Comparison of ENCODE assay signal across 8 mouse cellular contexts in the genomic region with DNA sequence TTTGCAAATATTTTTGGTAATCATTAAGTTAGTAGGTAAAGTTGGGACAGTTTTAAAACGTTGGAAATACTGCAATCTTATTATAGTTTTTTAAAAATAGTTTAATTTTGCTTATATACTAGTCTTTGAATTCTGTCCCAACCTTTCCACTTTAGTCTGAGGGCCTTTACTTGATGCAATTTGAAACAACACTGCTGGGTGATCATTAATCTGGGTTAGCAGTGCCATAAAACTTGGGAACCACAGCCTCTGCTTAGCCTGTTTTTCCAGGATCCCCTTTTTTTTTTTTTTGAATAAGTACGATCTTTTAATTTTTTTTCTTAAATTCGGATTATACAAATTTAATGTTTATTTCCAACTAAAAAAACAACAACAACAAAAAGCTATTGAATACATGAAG. TPM values are rescaled to one million over a fixed set of nuclear protein-coding genes. Genes with fewer than 3 reads are reported as not detected.
DNase-seq lines count a peak whose midpoint lies in the region; ATAC-seq lines count a peak whose summit lies in the region.

No protein-coding gene starts in this region.

- no peak for DNase-seq in thymus, postnatal 4 days
- no peak for DNase-seq in spleen, adult 12 weeks (ENCODE audit: low spot score)
- DNase-seq in B cell, adult 2 months, result no peak

- H3K9ac ChIP-seq in forebrain, embryonic 16.5 days (replicated peaks; ENCODE audit: low read depth, low read length), result peak overlapping the region; percentile 97
- peak overlapping the region; percentile 90 for H3K9ac ChIP-seq in limb, embryonic 12.5 days (replicated peaks)
- peak overlapping the region; percentile 84; the same call in 1 of the 2 replicates for H3K9ac ChIP-seq in stomach, embryonic 15.5 days

- 19% methylated on average over 3 of the region's 3 CpGs for WGBS in forebrain, embryonic 16.5 days
- WGBS in limb, embryonic 12.5 days, result 14% methylated on average over 3 of the region's 3 CpGs
- WGBS in stomach, embryonic 15.5 days, result 10% methylated on average over 3 of the region's 3 CpGs

- peak overlapping the region; percentile 65 for H3K4me2 ChIP-seq in forebrain, embryonic 16.5 days (ENCODE audit: low read length)
- peak overlapping the region; percentile 83 for H3K4me2 ChIP-seq in limb, embryonic 12.5 days
- peak overlapping the region; percentile 54 for H3K4me2 ChIP-seq in stomach, embryonic 15.5 days

- ATAC-seq in megakaryocyte, adult 5-6 weeks (ENCODE audit: poor library complexity, severe bottlenecking), result no peak
- ATAC-seq in forebrain, embryonic 16.5 days, result no peak
- no peak for ATAC-seq in limb, embryonic 12.5 days (ENCODE audit: insufficient number of reproducible peaks, insufficient read depth, low FRiP score, low TSS enrichment, low read depth)
- ATAC-seq in stomach, embryonic 15.5 days (ENCODE audit: insufficient read depth, low FRiP score, low read depth), result no peak

- no peaks in the 10 kb centered on the region for H3K27me3 ChIP-seq in megakaryocyte, embryonic 14.5 days (replicated peaks)
- no peaks in the 10 kb centered on the region for H3K27me3 ChIP-seq in forebrain, embryonic 16.5 days (replicated peaks; ENCODE audit: control insufficient read depth, insufficient read depth, low read length)
- no peaks in the 10 kb centered on the region for H3K27me3 ChIP-seq in limb, embryonic 12.5 days
- no peaks in the 10 kb centered on the region for H3K27me3 ChIP-seq in stomach, embryonic 15.5 days (replicated peaks)

- no peaks in the 10 kb centered on the region for H3K9me3 ChIP-seq in megakaryocyte, embryonic 14.5 days
- H3K9me3 ChIP-seq in forebrain, embryonic 16.5 days (ENCODE audit: control insufficient read depth, low read length), result no peaks in the 10 kb centered on the region
- H3K9me3 ChIP-seq in limb, embryonic 12.5 days, result no peaks in the 10 kb centered on the region
- no peaks in the 10 kb centered on the region for H3K9me3 ChIP-seq in stomach, embryonic 15.5 days

- H3K4me1 ChIP-seq in megakaryocyte, embryonic 14.5 days, result peaks cover 15% of the 10 kb centered on the region
- H3K4me1 ChIP-seq in forebrain, embryonic 16.5 days (replicated peaks; ENCODE audit: control insufficient read depth, insufficient read depth, low read length), result no peaks in the 10 kb centered on the region
- peaks cover 3% of the 10 kb centered on the region for H3K4me1 ChIP-seq in limb, embryonic 12.5 days (replicated peaks)
- H3K4me1 ChIP-seq in stomach, embryonic 15.5 days, result no peaks in the 10 kb centered on the region

- peak overlapping the region; percentile 99 for H3K27ac ChIP-seq in forebrain, embryonic 16.5 days (ENCODE audit: low read length)
- peak overlapping the region; percentile 97 for H3K27ac ChIP-seq in limb, embryonic 12.5 days
- peak overlapping the region; percentile 98 for H3K27ac ChIP-seq in stomach, embryonic 15.5 days

- H3K4me3 ChIP-seq in megakaryocyte, embryonic 14.5 days (replicated peaks), result peak overlapping the region; percentile 100
- peak overlapping the region; percentile 96 for H3K4me3 ChIP-seq in forebrain, embryonic 16.5 days (replicated peaks; ENCODE audit: low read length)
- H3K4me3 ChIP-seq in limb, embryonic 12.5 days (replicated peaks), result peak overlapping the region; percentile 84
- peak overlapping the region; percentile 94 for H3K4me3 ChIP-seq in stomach, embryonic 15.5 days (replicated peaks)

- peaks cover 7% of the 10 kb centered on the region for H3K36me3 ChIP-seq in megakaryocyte, embryonic 14.5 days (replicated peaks; ENCODE audit: low read length)
- no peaks in the 10 kb centered on the region for H3K36me3 ChIP-seq in forebrain, embryonic 16.5 days (ENCODE audit: control insufficient read depth, insufficient read depth)
- H3K36me3 ChIP-seq in limb, embryonic 12.5 days, result peaks cover 7% of the 10 kb centered on the region
- no peaks in the 10 kb centered on the region for H3K36me3 ChIP-seq in stomach, embryonic 15.5 days

RNA-seq across cellular contexts. Expression of gene Tiparp, which starts 1.0 kb away (rescaled TPM):
- 0.38 TPM in 1 of 2 replicates, not detected in the other for polyA plus RNA-seq in megakaryocyte, embryonic 14.5 days (2012; ENCODE audit: insufficient read depth, low replicate concordance)
- 27.1 and 31.3 TPM in 2 replicates for total RNA-seq in megakaryocyte, adult 5-6 weeks (2015)
- total RNA-seq in megakaryocyte, adult 5-6 weeks (2017), result 23.4 and 30.3 TPM in 2 replicates
- 33.9 and 41.4 TPM in 2 replicates for polyA plus RNA-seq in forebrain, embryonic 16.5 days (2015; fragmentation: Nextera tagmentation; extraction: Ambion mirVana)
- polyA plus RNA-seq in limb, embryonic 12.5 days (2016; fragmentation: Nextera tagmentation; extraction: Ambion mirVana), result 26.8 and 35.6 TPM in 2 replicates
- polyA plus RNA-seq in stomach, embryonic 15.5 days (2015; fragmentation: Nextera tagmentation; extraction: Ambion mirVana), result 35.5 and 38.8 TPM in 2 replicates

Comparison
In these comparisons a context has a peak if more than half of its experiments do, and no peak if none do; other contexts are left out.
1. RNA of gene Tiparp, which starts 1.0 kb away (polyA plus RNA-seq): 35.5 to 38.8 TPM in stomach, embryonic 15.5 days, 33.9 to 41.4 TPM in forebrain, embryonic 16.5 days and 26.8 to 35.6 TPM in limb, embryonic 12.5 days; 0.38 TPM in megakaryocyte, embryonic 14.5 days; every median in the first group is over 10 times any median in the second.
2. Peak in every context shown above with its lines, with median percentiles within 50 percentile points of each other: H3K4me3 ChIP-seq, H3K27ac ChIP-seq, H3K4me2 ChIP-seq and H3K9ac ChIP-seq.